Mouse (Mus musculus) cerebellum, adult 11 months (tissue): ENCODE data around the gene Pop7.

Source experiments
- DNase-seq: peaks from one replicate; pipeline ENCODE4 v3.0.0; 2022

Gene Pop7

DNA sequence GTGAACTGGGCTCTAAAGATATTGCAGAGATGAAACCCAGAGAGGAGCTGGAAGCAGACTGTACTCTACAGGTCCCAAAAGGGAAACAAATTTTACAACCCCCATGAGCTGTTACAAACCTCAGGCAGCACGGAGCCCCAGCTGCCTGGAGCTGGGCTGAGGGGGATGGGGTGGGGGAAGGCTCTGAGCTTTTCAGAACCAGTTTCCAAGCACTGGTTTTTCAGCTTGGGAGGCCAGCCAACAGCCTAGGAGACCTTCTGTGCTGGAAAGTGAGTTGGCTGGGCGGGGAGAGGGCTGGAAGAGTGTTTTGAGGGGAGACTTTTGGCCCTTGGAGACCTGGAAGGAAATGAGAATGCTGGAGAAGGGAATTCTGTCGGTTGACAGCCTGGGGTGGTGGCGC is 10.8 kb downstream of the Pop7 start:
- no peak for DNase-seq

DNA sequence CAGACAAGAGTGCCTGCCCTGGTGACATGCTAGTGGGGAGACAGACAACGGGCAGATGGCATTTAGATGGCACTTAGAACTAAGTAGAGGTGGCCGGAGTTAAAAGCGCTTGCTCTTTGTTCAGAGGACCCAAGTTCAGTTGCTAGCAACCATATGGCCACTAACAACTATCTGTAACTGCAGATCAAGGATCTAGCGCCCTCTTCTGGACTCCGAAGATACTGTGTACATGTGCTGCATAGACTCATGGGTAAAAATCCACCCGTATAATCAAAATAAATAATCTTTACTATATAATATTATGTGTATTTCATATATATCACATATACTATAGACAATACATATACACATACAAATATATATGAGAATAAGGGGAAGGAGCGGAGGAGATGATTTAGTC is 14.7 kb downstream of the Pop7 start:
- no peak for DNase-seq

DNA sequence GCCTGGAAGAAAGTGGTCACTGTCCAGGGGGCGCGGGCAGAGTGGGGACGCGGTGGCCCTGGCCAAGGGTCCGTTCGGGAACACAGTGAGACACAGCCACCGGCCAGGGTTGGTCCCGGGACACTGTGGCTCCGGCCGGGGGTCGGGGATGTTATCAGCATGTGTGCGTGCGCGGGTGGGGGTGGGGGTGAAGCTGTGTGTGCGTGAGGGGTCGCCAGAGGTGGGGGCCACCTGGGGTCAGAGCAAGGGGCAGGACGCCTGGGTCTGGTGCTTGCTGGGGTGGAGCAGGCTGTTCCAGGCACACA is 16.5 kb downstream of the Pop7 start:
- DNase-seq = no peak

DNA sequence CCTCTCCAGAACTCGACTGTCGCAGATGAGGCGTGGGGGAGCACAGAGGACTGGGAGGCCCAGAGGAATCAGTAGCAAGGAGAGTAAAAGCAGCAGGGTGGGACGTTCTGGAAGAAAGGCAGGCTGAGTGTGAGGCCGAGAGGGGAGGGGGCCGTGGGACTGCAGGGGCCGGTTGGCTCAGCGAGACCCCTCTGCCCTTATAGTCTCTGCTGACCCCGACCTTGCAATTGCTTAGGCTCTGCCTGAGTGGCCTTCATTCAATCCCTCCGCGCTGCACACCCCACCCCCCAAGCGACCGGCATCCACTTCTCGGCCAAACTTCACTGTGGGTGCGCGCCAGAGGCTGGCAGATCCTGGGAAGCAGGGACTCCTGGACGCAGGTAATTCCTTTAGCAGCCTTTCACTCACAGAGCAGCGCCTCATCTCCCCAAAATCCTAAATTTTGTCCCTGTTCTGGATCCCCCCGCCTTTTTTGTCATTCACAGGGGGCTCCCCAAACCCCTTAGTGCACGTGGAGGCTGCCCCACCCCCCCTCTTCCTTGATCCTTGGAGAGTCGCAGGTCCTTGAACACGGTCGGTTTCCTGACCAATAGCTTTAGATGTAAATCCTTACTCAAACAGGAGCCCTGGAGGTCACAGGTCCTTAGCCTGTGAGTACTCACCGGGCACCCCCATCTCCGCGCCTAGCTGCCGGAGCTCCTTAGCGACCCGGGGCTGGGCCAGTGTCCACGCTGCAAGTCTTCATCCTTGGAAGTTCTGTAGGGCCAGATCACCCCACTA is 17.1 kb downstream of the Pop7 start:
- DNase-seq = no peak

DNA sequence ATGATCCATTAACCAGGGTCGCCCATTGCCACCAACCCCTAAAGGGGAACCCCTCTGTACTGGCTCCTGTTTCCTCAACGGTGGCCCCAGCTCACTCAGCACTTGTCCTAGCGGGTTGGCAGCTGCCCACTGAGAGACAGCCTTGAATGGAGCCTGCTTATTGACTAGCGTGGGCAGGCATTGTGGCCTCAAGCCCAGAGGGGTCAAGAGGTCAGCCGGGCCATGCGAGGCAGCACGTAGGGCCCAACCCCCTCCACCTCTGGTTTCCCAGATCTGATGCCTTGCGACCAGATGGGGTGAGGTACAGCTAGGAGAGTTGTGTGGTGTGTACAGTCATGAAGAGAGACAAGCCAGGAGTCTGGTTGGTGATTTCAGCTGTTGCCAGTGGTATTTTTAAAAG is 20.4 kb downstream of the Pop7 start:
- no peak for DNase-seq

DNA sequence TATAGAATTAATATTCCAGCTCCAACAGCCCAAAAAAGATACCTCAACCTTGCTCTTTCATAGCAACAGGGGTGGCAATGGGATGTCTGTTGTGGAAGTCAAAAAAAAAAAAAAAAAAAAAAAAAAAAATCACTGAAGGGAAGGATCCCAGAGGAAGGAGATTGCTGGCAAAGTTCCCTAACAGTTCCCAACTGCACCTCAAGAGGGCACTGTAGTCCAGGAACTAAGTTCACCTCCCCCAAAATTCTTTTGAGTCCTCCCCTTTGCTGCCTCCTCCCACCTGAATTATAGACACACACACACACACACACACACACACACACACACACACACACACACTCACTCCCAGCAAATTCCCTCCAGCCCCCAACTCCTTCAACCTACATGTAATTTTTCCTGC is 21.2 kb downstream of the Pop7 start:
- peak; percentile 70 for DNase-seq

DNA sequence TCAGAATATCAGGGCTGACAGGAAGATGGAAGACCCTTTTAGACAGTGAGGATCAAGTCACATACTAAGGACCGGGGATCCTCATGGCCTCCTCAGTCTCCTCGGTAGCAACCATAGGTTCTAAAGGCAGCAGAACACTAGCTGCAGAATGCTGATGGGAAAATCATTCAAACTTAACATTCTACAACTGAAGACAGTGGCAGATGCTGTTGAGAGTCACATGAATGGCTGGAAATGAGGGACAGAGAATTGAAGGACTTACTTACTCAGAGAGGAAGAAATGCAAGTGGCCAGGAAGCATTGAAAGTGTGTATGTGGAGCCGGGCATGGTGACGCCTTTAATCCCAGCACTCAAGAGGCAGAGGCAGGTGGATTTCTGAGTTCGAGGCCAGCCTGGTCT is 25.4 kb downstream of the Pop7 start, which contains the start of gene Zan:
Zan (minus strand) TSS at position 101 of the 400 bp plus-strand sequence.
- DNase-seq = no peak

DNA sequence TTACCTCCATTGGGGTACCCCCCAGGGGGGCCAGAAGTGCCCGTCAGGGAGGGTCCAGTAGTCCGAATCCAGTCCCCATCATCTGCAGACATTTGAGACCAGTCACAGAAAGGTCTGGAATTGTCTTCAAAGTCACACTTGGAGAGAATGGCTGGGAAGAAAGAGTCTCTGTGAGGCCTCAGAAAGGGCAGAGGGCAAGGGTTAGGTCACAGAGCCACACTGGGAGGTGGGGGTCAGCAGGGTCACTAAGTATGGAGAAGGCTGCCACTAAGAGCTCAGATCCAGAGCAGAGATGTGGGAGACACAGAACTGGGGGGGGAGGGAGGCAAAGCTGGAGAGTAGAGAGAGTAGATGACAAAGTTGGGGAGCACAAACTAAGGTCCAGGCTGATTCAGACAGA is 28.0 kb downstream of the Pop7 start:
- no peak for DNase-seq

DNA sequence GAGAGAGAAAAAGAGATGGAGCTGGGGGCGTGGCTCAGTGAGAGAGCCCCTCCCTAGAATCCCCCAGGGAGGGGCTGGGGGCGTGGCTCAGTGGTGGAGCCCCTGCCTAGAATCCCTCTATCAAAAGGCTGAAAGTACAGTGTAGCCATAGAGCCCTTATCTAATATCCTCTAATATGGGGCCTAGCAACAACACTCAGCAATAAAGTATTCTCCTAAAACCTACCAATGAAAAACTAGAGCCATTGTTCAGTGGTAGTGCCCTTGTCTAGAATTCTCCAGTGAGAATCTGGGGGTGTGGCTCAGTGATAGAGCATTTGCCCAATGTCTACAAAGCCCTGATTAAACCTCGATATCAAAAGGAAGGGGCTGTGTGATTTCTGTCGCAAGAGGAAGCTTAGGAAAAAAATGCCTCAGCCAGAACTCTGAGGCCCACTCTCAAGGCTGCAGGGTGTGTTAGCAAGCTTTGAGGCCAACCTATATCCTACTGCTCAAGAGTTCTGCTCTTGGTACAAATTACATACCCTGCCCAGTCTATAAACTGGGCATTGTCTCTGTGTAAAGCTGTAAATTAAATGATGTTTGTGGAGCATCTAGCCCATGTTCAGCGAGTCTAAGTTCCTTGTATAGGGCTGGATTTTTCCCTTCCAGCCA is 29.9 kb downstream of the Pop7 start:
- no peak for DNase-seq

DNA sequence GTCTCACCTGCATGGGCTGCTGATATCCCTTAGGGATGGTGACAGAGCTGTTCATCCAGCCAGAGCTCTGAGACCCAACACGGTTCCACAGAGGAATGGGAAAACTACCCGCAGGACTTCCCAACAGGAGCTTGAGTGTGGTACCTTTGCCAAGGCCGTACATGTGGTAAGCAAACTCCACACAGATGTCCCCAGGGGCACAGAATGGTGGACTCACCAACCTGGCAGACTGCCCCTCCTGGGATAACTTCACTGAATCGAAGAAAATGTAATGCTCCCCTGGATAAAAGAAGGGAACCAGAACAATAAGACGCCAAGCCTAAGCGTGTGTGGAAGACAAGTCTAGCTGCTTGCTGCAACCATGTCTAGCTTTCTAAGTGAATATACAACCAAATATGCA is 35.4 kb downstream of the Pop7 start:
- DNase-seq = no peak

DNA sequence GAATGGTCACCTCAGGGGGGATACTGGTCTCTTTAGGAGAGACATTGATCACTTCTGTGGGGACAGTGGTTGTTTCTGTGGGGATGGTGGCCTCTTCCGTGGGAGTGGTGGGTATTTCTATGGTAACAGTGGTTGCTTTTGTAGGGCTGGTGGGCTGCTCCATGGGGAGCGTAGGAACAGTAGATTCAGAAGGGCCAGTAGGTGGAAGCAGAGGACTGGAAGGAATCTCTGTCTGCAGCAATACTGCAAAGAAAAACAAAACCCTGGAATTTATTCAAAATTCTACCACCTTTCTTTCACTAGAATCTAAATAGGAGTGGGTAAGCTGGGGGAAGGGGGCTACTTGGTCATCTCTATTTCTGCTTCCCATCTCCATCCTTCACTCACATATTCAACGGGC is 37.3 kb downstream of the Pop7 start:
- no peak for DNase-seq

DNA sequence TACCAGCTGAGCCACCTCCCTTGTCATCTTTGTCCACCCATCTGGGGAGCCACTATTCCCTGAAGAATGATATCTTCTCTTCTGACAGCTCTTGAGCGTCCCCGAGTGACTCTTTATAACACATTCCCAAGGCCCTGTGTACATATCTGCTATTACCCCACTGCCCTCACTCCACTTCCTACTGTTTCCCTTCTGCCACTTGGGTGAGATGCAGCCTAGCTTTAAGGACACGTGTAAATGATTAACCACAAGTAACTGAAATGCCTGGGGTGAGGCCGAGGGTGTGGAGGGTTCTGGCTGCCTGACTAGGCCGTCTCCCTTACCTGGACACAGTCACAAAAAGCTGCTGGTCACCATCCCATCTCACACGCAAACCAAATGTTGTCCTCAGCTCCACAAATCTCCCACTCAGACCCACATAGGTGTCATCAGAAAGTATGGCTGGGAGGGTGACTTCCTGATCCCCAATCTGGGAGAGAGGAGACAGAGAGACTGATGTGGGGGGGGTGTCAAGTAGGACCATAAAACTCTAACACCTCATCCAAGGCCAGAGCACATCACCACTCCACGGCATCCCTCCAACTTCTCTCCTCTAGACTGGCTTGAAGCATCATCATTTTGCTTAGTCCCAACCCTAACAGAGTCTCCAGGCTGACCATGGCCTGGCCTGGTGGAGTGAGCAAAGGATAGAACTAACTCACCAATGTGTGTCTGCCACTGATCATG is 46.3 kb downstream of the Pop7 start:
- no peak for DNase-seq

DNA sequence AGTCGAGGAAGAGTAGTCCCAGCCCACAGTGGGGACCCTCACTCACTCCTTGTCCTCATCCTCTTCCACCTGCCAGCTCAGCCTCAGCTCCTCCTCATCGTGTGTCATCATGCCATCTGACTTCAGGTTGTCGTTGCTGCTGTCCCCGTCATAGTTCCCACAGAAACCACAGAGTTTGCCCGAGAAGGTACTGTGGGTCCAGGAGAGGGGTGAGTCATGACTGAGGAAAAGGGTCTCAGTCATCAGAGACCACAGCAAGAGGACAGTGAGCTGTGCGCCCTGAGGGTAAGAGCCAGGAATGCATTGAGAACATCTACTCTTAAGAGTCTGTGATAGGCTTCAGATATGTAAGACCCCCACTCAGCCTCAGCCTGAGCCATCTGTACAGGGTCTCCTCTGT is 47.1 kb downstream of the Pop7 start:
- no peak for DNase-seq
